Mouse (Mus musculus) frontal cortex, adult 2 months (tissue): ENCODE measurements around the gene Gigyf2. TPM values are rescaled to one million over a fixed set of nuclear protein-coding genes. Genes with fewer than 3 reads are reported as not detected.
A peak's percentile ranks its signal among the peaks of the same experiment; 100 is the strongest.
"Not testable (repeated sequence)": the region's sequence is repeated elsewhere in the genome, so short reads cannot be mapped to it uniquely, and the experiment has no call there.

Experiments used
- DNase-seq, 2 experiments: peaks; one replicate each; pipeline ENCODE4 v3.0.0; 2022; ENCODE audit warnings: low spot score in 1 of 2; ENCODE audit errors: extremely low spot score in 1 of 2
- polyA plus RNA-seq: library from polyadenylated mRNA; depleted of rRNA; stranded (reverse); fragments of >200 nt; gene quantifications from 2 replicates; pipeline ENCODE4 v1.2.3, GENCODE M21; 2012

Gigyf2 gene
- polyA plus RNA-seq, 1 experiment, result 64.0 TPM

DNA sequence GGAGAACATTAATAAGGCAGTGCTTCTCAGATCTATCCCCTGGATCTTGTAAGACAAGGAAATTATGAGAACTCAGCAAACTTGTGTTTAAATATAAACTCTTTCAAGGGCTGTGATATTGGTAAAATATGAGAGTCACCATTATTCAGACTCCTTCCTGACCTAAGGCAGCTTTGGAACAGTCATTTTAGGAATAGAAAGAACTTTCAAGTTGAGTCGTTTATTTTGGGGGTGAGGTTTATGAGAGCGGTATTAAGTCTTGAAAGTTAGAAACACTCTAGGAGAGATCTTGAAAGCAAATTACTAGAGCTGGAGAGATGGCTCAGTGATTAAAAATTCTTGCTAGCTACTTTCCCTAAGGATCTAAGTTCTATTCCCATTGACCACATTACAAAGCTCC is 108.3 kb downstream of the Gigyf2 start:
- DNase-seq, result no peak

DNA sequence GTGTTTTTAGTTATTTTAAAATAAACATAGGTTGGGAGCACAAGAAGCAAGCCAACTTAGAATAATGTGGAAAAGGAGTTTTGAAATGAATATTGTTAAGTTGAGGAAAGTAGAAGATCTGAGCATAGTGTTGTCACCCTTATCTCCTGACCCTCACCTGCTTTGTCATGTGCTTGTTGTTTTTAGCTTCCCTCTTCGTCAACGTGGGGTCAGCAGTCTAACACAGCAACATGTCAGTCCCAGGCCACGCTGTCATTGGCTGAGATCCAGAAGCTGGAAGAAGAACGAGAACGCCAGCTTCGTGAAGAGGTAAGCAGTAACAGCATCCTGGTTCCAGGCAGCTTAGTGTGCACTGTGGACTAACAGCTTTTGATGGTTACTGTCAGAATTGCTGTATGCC is 109.8 kb downstream of the Gigyf2 start:
- DNase-seq, result no peak

DNA sequence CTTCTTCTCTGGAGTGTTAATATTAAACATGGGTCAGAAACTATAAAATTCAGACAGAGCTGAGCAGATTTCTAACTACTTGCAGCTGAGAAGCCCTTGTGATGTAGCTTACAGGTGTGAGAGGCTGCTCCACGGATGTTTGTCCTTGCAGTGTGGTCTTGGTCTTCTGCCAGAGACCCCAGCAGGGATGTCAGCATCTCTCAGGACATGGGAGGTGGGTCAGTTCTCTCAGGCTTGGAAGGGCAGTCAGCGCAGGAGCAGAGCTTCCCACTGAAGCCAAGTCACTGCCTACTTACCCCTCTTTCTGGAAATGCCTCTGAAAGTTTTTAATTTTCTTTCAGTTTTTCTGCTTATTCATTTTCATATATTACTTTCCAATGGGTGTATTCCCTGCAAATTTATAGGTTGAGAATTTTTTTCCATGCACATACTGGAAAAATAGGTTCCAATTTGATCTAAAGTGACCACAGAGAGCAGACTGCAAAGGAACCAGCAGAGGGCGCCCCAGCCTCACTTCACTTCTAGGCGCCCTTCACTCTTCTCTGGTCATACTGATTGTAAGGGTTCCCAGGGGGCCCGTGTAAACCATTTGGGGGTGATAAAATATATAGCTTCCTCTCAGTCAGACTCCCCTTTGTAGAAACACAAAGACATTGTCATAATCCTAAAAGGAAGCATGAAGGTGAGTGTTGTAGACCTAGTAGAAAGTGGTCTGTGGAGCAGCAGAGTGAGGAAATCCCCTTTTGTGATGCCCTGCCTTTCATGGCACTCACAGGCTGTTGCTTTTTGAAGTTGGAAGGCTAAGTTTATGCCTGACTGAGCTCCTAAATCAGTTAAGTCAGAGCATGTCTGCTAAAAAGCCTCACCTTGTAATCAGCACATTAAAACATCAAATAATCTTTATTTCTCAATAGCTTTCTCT is 120.6 kb downstream of the Gigyf2 start:
- DNase-seq, result peak in 1 of 2 experiments; percentile 82

DNA sequence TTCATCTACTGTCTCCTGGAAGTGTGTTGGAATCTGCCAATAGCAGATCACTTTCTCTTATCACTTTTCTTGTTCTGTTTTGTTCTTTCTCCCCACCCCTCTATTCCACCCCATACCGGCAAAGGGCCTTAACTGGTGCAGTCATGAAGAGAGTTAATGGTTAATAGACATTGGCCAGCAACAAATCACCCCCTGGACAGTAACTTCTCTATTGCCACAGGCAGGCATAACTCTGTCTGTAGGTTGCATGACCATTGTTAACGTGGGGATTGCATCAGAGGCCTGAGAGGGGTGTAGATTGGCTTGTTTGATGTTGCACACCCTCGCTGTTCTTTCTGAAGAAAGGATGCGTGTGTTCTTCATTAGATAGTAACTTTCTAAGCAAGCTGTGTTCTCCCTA is 122.6 kb downstream of the Gigyf2 start:
- DNase-seq, result no peak

DNA sequence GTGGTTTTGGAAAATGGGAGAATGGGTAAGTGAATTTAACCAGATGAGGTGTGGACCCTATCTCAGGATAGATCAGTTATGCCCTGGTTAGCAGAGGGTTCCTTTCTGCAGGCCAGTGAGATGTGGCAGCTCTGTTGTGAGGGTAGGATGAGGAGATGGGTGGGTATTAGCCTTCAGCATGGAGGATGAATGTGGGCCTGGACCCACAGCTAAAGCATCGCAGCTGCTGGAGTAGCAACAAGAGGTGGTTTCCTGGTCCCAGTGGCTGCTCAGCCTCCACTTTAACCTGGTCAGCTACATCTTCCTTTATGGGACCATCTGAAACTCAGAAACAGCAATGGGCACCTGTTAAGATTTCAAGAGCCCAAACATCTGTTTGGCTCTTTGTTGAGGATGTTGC is 129.6 kb downstream of the Gigyf2 start:
- DNase-seq, result no peak

DNA sequence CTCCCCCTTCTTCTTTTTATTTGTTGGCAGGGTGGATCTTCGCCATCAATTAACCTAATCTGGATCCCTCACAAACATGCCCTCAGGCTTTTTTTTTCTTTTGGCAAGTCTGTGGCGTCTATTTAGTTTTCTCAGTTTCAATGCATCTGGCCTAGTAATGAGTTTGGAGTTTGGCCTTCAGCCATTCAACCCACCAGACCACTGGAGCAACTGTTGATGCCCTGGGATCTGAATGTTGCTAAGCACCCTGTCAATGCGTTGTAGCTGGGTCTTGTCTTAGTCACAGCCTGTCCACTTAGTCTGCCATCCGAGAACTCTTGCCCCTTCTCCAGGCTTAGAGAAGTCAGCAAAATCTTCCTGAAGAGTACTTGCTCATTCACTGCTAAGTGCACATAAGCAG is 131.2 kb downstream of the Gigyf2 start:
- DNase-seq, result no peak

DNA sequence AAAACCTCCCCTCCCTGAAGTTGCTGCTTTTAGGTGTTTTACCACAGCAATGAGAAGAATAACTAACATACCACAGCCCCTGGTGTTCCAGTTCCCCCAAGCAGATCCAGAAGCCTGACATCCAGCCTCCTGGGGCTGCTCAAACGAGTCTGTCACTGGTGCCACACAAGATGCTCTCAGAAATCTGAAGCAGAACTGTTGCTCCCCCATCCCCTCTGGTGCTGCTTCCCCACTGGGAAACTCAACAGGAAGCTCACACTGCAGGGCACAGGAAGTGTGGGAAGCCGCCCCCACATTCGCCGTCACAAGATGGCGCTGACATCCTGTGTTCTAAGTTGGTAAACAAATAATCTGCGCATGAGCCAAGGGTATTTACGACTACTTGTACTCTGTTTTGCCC is 133.1 kb downstream of the Gigyf2 start:
- DNase-seq, result not testable (repeated sequence)

DNA sequence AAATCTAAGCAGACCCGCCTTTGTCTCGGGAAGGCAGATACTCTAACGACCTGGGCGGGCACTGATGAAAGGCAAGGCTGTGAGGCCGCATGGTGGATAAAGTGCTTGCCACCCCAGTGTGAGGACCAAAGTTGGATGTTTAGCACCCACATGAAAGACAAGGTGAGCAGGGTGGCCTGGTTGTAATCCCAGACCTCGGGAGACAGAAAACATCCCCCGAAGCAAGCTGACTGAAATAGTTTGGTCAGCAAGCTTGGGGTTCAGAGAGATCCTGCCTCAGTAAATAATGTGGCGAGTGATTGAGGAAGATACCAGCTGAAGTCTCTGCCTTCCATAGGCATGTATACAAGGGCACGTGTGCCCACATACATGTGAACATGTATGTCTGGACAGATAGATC is 140.7 kb downstream of the Gigyf2 start:
- DNase-seq, result no peak

DNA sequence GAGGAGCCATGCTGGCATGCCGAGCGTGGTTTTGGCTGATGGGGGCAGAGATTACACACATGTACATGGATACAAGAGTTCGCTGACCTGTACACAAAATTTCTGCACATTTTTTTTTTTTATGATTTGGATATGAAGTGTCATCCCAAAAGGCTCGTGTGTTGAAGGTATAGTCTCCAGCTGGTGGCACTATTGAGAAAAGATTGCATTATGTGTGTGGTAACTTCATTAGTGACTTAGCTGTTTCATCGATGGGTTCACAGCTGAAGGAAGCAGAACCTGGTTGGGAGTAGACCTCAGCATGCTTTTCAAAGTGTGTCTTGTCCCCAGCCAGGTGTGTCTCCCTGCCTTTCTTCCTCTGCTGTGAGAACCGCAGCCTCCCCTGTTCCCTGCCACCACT is 141.5 kb downstream of the Gigyf2 start:
- DNase-seq, result peak in 1 of 2 experiments; percentile 60

DNA sequence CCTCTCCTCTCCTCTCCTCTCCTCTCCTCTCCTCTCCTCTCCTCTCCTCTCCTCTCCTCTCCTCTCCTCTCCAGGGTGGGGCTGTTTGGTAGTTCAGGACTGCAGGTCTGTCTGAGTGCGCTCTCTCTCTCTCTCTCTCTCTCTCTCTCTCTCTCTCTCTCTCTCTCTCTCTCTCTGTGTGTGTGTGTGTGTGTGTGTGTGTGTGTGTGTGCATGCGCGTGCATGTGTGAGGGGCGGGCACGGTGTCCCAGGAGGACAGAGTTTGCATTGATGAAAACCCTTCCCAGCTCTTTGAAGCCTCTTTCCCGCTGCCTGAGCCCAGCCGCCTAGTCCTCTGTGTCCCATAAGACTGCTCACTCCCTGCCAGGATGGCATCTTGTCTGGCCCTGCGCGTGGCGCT is 143.2 kb downstream of the Gigyf2 start, which contains the start of gene Snorc:
Gene Snorc, plus strand, starts transcription at position 301 of the 400 bp plus-strand sequence.
- DNase-seq, result not testable (repeated sequence)

DNA sequence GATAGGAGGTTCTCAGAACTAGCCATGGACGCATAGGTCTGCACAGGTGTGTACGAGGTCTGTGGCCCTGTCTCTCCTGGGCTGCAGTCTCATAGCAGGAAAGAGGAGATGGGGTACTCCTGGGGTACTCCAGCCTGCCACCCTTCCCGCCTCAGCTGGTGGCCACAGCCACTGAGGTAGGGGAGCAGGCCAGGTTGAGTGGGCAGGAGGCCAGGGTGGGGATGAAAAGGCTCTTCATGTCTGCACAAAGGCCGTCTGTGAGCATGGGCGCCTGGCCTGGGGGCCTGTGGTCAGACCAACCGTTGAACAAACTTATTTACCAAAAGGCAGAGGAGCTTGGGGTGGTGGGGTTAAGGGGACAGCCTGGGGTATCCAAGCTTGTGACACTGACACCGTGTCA is 145.1 kb downstream of the Gigyf2 start:
- DNase-seq, result no peak

DNA sequence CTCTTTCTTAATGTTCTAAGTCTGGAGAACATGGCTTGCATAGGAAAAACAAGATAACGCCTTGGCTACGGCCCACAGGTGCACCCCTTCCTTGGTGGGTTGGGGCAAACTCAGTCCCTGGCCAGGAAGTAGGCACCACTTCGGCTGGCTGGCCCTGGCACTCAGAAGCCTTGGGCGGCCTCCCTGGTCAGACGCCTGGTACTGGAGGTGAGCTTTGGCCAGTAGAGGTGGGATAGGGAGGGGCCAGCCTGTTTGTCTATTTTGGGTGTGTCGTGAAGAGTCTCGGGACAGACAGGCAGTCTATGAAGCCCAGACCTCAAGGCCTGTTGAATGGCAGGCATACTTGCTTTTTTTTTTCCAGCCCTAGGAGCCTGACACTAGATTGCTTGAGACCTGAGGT is 145.8 kb downstream of the Gigyf2 start:
- no peak for DNase-seq

DNA sequence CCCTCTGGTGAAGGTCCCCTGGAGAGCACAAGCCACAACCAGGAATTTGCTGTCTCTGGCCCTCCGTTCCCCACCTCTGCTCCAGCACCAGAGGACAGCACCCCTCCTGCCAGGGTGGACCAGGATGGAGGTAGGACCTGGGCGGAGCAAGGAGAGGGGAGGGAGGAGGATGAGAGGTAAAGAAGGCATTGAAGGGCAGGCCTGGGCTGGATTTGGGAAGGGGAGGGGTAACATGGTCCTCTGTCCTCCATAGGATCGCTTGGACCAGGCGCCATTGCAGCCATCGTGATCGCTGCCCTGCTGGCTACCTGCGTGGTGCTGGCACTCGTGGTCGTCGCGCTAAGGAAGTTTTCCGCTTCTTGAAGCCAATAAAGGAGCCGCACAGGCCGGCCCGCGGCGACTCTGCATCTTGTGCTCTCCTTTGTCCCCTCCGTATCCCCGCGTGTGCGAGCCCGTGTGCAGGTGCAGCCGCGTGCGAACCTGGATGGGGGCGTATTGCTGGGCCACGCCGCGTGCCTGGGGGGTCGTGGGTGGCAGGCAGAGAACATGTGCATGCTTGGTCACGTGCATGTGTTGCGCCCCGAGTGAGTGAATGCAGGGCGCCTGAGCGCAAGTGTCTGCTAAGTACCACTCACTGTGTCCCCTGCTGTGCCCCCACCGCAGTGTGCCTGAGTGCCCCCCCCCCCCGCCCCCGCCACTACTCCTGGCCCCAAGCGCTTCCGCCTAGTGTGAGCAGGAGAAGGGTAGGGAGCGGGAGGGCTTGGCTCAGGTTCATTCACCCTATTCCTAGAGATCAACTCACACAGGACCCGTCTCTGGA is 148.5 kb downstream of the Gigyf2 start:
- peak; percentile 73 to 81 for DNase-seq

DNA sequence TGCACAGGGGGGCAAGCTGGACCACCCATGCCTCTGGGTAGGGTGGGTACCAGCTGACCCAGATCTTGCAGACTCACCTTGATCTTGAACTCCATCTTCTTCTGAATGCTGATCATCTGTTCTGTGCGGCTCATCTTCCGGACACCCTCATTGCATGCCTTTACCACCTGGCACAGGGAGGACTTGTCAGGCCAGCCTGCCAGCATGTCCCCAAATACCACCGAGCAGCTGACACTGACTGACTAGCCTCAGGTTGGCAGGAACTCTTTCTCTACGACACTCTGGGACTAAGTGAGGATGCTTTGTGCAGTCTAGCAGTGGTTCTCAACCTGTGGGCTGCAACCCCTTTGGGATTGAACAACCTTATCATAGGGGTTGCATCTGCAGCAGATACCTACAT is 155.7 kb downstream of the Gigyf2 start:
- DNase-seq, result no peak

DNA sequence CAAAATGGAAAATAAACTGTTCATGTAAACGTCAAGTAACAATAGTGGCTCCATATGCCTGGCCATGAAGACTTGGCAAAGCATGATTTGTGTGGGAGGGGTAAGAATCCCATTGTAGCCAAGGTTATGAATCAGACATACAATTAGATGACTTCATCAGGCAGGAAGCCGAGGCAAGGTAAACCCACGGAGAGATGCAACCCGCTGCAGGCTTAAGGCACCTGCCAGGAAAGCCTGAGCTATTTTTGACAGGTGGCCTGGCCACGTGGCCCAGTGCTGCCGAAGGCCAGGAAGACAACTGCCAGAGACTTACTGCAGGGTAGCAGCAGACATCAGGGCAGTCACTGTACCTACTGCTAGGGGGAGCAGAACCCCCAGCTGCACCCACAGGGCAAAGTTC is 159.6 kb downstream of the Gigyf2 start:
- DNase-seq, result peak; percentile 70 to 88

DNA sequence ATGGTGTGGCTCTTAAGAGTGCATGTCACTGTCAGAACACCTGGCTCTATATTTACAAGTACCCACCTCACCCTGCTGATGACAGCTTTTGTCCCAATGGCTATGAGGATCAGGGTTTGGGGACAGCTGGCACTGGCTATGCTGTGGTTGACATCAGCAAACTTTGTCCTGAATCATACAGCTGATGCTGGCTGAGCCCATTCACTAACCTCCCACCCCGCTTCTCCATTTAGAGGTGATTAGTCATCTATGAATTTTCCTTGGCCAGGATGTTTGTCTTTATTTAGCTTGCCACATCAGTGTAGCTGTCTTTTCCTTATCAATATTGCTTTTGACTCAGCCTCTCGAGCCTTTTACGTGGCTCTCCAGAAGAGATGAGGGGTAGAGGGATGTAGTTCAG is 165.5 kb downstream of the Gigyf2 start:
- DNase-seq, result no peak

DNA sequence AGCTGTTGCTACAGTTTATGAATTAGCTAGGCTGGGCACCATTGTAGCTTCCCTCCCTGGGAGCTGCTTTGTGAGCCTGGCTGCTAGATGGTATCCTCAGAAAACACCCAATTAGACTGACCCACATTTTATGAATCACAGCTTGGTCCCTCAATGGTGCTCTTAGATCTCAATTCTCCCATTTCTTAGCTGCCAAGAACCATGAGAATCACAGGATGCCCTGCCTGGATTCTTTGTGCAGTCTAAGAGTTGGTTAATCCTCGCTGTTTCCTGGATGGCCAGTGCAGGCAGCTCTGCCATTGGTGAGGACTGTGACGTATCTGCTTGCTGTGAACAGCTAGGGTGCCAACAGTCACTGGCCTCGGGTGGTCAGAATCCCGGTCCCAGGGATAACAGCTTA is 166.7 kb downstream of the Gigyf2 start:
- peak in 1 of 2 experiments; percentile 49 for DNase-seq
